Mouse (Mus musculus) adrenal gland, postnatal 4 days (tissue): ENCODE data around the gene Dnajc4. TPM values are rescaled to one million over a fixed set of nuclear protein-coding genes. Genes with fewer than 3 reads are reported as not detected.

Experiments used
- DNase-seq, 2 experiments: peaks; one replicate each; pipeline ENCODE4 v3.0.0; 2021 to 2022; ENCODE audit warnings: low spot score in 2 of 2, mixed read lengths in 2 of 2
- long read RNA-seq, 2 experiments: library from polyadenylated mRNA; stranded (forward); transcript quantifications; one replicate each; pipeline ENCODE4 v2.0.0; 2021
- total RNA-seq, 2 experiments: library from RNA; stranded (reverse); gene quantifications; 2 replicates each; pipeline ENCODE4 v1.2.3; 2021

The Dnajc4 gene
- 10 to 100 TPM; 35.3 to 37.6 TPM for total RNA-seq
- long read RNA-seq, experiment 1, transcript Dnajc4-201 (6 exons, 1,074 nt) = major isoform, 11 of 41 reads
- long read RNA-seq, experiment 1, partial matches to known transcripts = 7 of 41 reads
- long read RNA-seq, experiment 1, other reads (novel, unspliced or antisense) = 20 of 41 reads
- long read RNA-seq, experiment 2, transcript Dnajc4-201 (6 exons, 1,074 nt) = major isoform, 5 of 28 reads
- long read RNA-seq, experiment 2, partial matches to known transcripts = 7 of 28 reads
- long read RNA-seq, experiment 2, other reads (novel, unspliced or antisense) = 14 of 28 reads

- peak; percentile 89 to 97 for DNase-seq
Observed at GRCm38 (mm10) chr19:6992011-6992858, at the start of gene Dnajc4. TSS of gene Dnajc4 (minus strand) at chr19:6992572.

- no peak for DNase-seq
Observed at GRCm38 (mm10) chr19:7041171-7041570, 48.8 kb upstream of the Dnajc4 start.

DNA sequence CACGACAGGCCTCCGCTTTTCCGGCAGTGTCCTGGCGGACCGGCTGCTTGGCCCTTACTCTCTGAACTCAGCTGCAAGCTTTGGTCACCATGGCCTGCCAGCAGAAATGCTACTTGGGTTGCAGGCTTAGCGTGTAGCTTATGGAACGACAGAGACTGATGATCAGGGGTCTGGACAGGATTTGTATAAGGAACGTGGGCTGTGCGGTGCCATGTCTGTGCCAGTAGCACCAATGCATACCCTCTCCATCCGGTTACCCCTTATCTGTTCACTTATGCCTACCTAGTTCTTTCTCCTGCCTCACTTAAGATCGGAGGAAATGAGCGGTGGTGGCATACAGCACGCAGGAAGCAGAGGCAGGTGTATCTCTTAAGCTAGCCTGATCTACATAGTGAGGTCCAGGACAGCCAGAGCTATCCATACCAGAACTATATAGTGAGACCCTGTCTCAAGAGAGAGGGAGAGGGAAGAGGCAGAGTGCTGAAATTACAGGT lies 48.3 kb upstream of the Dnajc4 start:
- DNase-seq = peak in 1 of 2 experiments; percentile 22

GRCm38 (mm10) chr19:7039841-7040636 lies 47.7 kb upstream of the Dnajc4 start, which contains the start of gene Stip1:
TSS of gene Stip1 (minus strand) at chr19:7039967.
- peak; percentile 88 to 95 for DNase-seq

DNA sequence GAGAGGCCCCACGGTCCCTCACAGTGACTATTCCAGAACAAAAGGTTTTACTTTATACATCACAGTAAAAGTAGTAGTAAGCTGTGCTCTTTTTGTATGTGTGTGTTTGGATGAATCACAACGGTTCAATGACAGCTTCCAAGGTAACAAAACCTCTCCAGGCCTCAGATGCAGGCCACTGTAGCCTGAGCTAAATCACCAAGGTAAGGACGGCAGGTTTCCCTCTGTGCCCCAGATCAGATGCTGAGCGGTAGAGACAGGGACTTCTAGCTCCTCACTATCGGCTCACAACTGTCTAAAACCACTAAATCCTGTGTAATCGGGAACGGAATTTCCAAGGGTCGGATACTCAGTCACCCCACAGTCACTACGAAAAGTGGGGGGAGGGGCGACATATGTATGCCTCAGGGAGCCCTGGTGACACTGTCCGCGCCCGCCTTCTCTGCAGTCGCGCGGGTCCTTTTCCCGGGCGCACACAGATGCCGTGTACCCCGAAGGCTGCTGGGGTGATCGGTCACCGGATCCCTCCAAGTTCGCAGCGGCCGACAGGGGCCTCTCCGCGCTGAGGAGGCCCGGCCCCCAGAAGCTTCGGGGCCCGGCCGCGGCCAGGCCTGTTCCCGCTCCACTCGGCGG lies 46.8 kb upstream of the Dnajc4 start:
- DNase-seq = peak in 1 of 2 experiments; percentile 39

- DNase-seq = no peak
Observed at GRCm38 (mm10) chr19:7034006-7034405, 41.6 kb upstream of the Dnajc4 start.

DNA sequence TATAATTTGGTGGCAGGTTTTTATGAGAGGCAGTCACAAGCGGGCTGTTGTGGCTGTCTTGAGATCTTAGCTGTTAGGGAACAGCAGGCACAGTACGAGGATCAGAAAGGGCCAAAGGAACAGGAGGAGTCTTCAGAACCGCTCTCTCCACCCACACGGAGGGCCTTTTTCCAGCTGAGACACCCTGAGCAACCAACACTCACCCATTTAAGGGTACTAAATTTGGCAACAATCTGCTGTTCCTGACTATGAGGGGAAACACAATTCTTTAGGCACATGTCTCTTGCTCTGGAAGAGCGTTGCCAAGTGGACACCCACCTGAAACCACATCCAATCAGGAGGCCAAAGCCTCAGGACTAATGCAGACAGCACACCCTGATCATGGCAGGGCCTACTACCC lies 37.2 kb upstream of the Dnajc4 start:
- no peak for DNase-seq

DNA sequence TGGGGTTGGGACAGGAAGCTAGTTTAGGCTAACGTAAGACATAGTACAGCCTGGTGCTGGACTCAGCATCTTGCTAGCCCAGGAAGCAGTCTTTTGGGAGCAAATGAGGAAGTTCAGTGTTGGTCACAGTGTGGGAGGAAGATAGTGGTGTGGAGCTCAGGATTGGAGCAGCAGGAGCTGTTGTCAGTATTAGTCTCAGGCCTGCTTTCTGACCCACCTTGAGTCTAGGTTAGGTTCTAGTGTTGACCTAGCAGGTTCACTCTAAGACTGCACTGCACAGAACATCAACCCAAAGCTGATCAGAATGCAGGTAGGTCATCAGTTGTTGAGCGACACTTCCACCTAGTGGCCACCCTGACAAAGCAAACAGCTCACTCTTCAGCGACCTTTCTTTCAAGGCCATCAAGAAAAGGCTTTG lies 27.9 kb upstream of the Dnajc4 start:
- no peak for DNase-seq

- no peak for DNase-seq
Observed at GRCm38 (mm10) chr19:7019191-7019590, 26.8 kb upstream of the Dnajc4 start, which contains the start of gene Fermt3. TSS of gene Fermt3 (minus strand) at chr19:7019469.

GRCm38 (mm10) chr19:7018546-7018945 lies 26.2 kb upstream of the Dnajc4 start:
- DNase-seq = no peak

DNA sequence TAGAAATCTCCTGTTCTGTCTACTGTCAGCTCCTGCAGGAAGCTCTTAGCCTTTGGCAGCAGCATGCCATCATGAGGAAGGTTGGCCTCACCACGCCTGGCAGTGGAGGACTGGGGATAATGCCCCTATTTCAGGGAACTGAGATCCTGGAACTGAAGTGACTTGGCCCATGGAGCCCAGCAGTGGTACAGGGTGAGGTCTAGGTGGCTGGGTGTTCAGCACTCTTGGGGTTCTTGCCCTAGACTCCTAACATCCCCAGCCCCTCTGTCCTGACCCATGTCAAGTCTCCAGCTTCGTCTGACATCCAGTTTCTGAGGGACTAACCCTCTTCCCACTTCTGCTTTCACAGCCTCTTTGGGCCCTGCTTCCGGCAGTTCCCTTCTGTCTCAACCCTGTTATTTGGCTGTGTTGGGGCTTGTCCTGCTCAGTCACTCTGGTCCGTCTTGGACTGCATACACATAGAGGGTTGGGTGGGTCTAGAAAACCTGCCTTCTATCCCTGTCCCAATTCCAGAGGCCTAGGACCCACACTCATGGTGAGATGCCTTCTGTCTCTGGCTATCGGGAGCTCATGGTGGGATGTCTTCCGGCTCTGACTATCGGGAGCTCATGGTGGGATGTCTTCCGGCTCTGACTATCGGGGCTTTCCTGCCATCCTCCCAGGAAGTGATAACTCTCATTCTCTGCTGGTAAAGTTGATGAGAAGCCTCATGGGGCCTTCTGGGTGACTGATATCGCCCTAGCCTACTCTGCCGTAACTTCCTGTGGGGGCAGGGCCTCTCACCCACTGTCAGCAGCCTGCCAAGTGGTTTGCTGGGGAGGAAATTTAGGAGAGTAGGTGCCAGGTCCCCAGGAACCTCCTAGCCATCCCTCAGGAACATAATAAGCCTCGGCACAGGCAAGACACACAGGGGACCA lies 25.4 kb upstream of the Dnajc4 start:
- no peak for DNase-seq

GRCm38 (mm10) chr19:7014481-7015135 lies 22.2 kb upstream of the Dnajc4 start:
- no peak for DNase-seq

- no peak for DNase-seq
Observed at GRCm38 (mm10) chr19:7013984-7014383, 21.6 kb upstream of the Dnajc4 start.

DNA sequence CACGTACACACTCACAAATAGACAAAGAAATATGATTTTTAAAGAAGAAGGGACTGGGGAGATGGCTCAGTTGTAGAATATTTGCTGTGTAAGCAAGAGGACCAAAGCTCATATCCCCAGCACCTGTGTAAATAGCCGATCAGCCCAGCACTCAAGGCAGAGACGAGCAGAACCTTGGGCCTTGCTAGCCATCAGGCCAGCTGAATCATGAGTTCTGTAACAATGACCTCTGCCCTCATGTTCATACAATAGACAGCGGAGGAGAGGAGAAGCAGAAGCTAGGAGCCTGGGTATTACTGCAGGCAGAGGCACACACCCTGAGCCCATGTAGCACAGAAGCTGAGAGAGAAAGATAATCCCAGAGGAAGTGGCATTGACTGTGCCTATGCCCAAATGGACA lies 20.1 kb upstream of the Dnajc4 start:
- DNase-seq = no peak

- no peak for DNase-seq
Observed at GRCm38 (mm10) chr19:7006892-7007593, 14.7 kb upstream of the Dnajc4 start.

- no peak for DNase-seq
Observed at GRCm38 (mm10) chr19:6999360-7000063, 7.1 kb upstream of the Dnajc4 start.

GRCm38 (mm10) chr19:6997721-6998290 lies 5.4 kb upstream of the Dnajc4 start:
- no peak for DNase-seq
